Mouse (Mus musculus) hindbrain, embryonic 10.5 days (tissue): ENCODE data around the gene Ankib1. TPM values are rescaled to one million over a fixed set of nuclear protein-coding genes. Genes with fewer than 3 reads are reported as not detected.

Experiments
- DNase-seq: peaks from one replicate; pipeline ENCODE4 v3.0.0-alpha.2; 2017; ENCODE audit warnings: low spot score
- H3K27ac ChIP-seq: fragments of 300-500 bp; sonication (generic); 2 replicates; pipeline ENCODE4 v1.5.1; 2016; ENCODE audit warnings: mild to moderate bottlenecking, moderate library complexity
- H3K27me3 ChIP-seq: fragments of 300-500 bp; sonication (generic); 2 replicates; pipeline ENCODE4 v1.6.1; 2016; ENCODE audit warnings: mild to moderate bottlenecking; ENCODE audit not compliant: poor library complexity, insufficient read depth, severe bottlenecking
- H3K36me3 ChIP-seq: fragments of 300-500 bp; sonication (generic); 2 replicates; pipeline ENCODE4 v1.6.1; 2016; ENCODE audit warnings: mild to moderate bottlenecking, moderate library complexity
- H3K4me1 ChIP-seq: fragments of 300-500 bp; sonication (generic); replicated peaks from 2 replicates; pipeline ENCODE4 v1.6.1; 2016; ENCODE audit warnings: mild to moderate bottlenecking
- H3K4me3 ChIP-seq: fragments of 300-500 bp; sonication (generic); 2 replicates; pipeline ENCODE4 v1.5.1; 2016; ENCODE audit warnings: mild to moderate bottlenecking, moderate library complexity
- H3K9me3 ChIP-seq: fragments of 300-500 bp; sonication (generic); 2 replicates; pipeline ENCODE4 v1.6.1; 2016; ENCODE audit warnings: mild to moderate bottlenecking, moderate library complexity
- WGBS: fragments of 180-500 bp; shearing (Covaris S2); methylation state at CpG from one replicate; pipeline ENCODE4 v1.1.7; 2016; 5-methylcytosine and 5-hydroxymethylcytosine counted together
- polyA plus RNA-seq: library from polyadenylated mRNA; unstranded; fragments of >200 nt; fragmentation: Nextera tagmentation; extraction: Ambion mirVana; gene quantifications from 2 replicates; pipeline ENCODE4 v1.2.1, GENCODE M21; 2016

Gene Ankib1
- polyA plus RNA-seq, 1 experiment from 2014 or later: 13.1 TPM

- 0 out of 2 replicates have a peak, but pooled peaks cover 5% of the 10 kb centered on the region for H3K9me3 ChIP-seq
- no peak for DNase-seq
- no peak overlapping the region for H3K4me3 ChIP-seq
- peaks cover under 1% of the 10 kb centered on the region for H3K4me1 ChIP-seq
- 89% methylated on average over 5 of the region's 5 CpGs for WGBS
- H3K27ac ChIP-seq: no peak overlapping the region
- no peaks in the 10 kb centered on the region for H3K36me3 ChIP-seq
- H3K27me3 ChIP-seq: no peaks in the 10 kb centered on the region
These were observed 151.1 kb downstream of the Ankib1 start for GRCm38 (mm10) chr5:3651621-3652020.

- no peak within 1 kb of the TSS for H3K4me3 ChIP-seq
- no peaks in the 10 kb centered on the region for H3K27me3 ChIP-seq
- H3K4me1 ChIP-seq: peaks cover 8% of the 10 kb centered on the region
- 82% methylated on average over 6 of the region's 6 CpGs for WGBS
- DNase-seq: no peak
- 0 out of 2 replicates have a peak, but pooled peaks cover 5% of the 10 kb centered on the region for H3K9me3 ChIP-seq
- H3K36me3 ChIP-seq: no peaks in the 10 kb centered on the region
- H3K27ac ChIP-seq: no peak within 1 kb of the TSS
These were observed 151.8 kb downstream of the Ankib1 start, which contains the start of gene Tmbim7 for GRCm38 (mm10) chr5:3650881-3651280. TSS of gene Tmbim7 (plus strand) at chr5:3651181.

- no peak for DNase-seq
- H3K4me1 ChIP-seq: peaks cover 14% of the 10 kb centered on the region
- 0 out of 2 replicates have a peak, but pooled peaks cover 5% of the 10 kb centered on the region for H3K9me3 ChIP-seq
- H3K27ac ChIP-seq: no peak overlapping the region
- H3K4me3 ChIP-seq: no peak overlapping the region
- H3K27me3 ChIP-seq: no peaks in the 10 kb centered on the region
- 75% methylated on average over 4 of the region's 4 CpGs for WGBS
- peaks cover 16% of the 10 kb centered on the region for H3K36me3 ChIP-seq
These were observed 153.9 kb downstream of the Ankib1 start for GRCm38 (mm10) chr5:3648849-3649210.

GRCm38 (mm10) chr5:3648206-3648848, 154.4 kb downstream of the Ankib1 start:
- Histone ChIP-seq H3K4me1 (peaks cover 14% of the 10 kb centered on the region), H3K27ac (no peak overlapping the region; the same call in 1 of the 2 replicates), H3K9me3 (0 out of 2 replicates have a peak, but pooled peaks cover 5% of the 10 kb centered on the region), H3K36me3 (peaks cover 21% of the 10 kb centered on the region), H3K27me3 (no peaks in the 10 kb centered on the region), H3K4me3 (peak overlapping the region; percentile 91)
- 60% methylated on average over 4 of the region's 4 CpGs for WGBS
- no peak for DNase-seq

GRCm38 (mm10) chr5:3647708-3648121, 155.0 kb downstream of the Ankib1 start:
- peaks cover 14% of the 10 kb centered on the region for H3K4me1 ChIP-seq
- WGBS: under 1% methylated on average over 45 of the region's 46 CpGs
- H3K4me3 ChIP-seq: peak overlapping the region; percentile 91
- 0 out of 2 replicates have a peak, but pooled peaks cover 5% of the 10 kb centered on the region for H3K9me3 ChIP-seq
- H3K27me3 ChIP-seq: no peaks in the 10 kb centered on the region
- DNase-seq: peak; percentile 93
- H3K27ac ChIP-seq: peak overlapping the region; percentile 95
- H3K36me3 ChIP-seq: peaks cover 27% of the 10 kb centered on the region

GRCm38 (mm10) chr5:3646991-3647707, 155.6 kb downstream of the Ankib1 start:
- DNase-seq: no peak
- H3K27me3 ChIP-seq: no peaks in the 10 kb centered on the region
- peak overlapping the region; percentile 91 for H3K4me3 ChIP-seq
- H3K27ac ChIP-seq: peak overlapping the region; percentile 95
- H3K36me3 ChIP-seq: peaks cover 33% of the 10 kb centered on the region
- under 1% methylated on average over 59 of the region's 60 CpGs for WGBS
- H3K9me3 ChIP-seq: 0 out of 2 replicates have a peak, but pooled peaks cover 5% of the 10 kb centered on the region
- H3K4me1 ChIP-seq: peaks cover 14% of the 10 kb centered on the region

- Histone ChIP-seq H3K27me3 (no peaks in the 10 kb centered on the region), H3K36me3 (peaks cover 39% of the 10 kb centered on the region), H3K4me3 (peak overlapping the region; percentile 91), H3K27ac (peak overlapping the region; percentile 95), H3K9me3 (0 out of 2 replicates have a peak, but pooled peaks cover 5% of the 10 kb centered on the region), H3K4me1 (peaks cover 14% of the 10 kb centered on the region)
- 33% methylated on average over 6 of the region's 6 CpGs for whole genome bisulfite sequencing
- DNase-seq: no peak
These were observed 156.2 kb downstream of the Ankib1 start for GRCm38 (mm10) chr5:3646539-3646938.

GRCm38 (mm10) chr5:3645326-3645725, 157.4 kb downstream of the Ankib1 start:
- H3K4me3 ChIP-seq: no peak overlapping the region
- 91% methylated on average over 6 of the region's 6 CpGs for WGBS
- peaks cover 51% of the 10 kb centered on the region for H3K36me3 ChIP-seq
- no peak for DNase-seq
- H3K9me3 ChIP-seq: 0 out of 2 replicates have a peak, but pooled peaks cover 5% of the 10 kb centered on the region
- no peaks in the 10 kb centered on the region for H3K27me3 ChIP-seq
- no peak overlapping the region for H3K27ac ChIP-seq
- H3K4me1 ChIP-seq: peaks cover 14% of the 10 kb centered on the region

GRCm38 (mm10) chr5:3644621-3645020, 158.1 kb downstream of the Ankib1 start:
- Histone ChIP-seq H3K36me3 (peaks cover 58% of the 10 kb centered on the region), H3K4me3 (no peak overlapping the region), H3K27ac (no peak overlapping the region), H3K9me3 (0 out of 2 replicates have a peak, but pooled peaks cover 5% of the 10 kb centered on the region), H3K27me3 (no peaks in the 10 kb centered on the region), H3K4me1 (peaks cover 14% of the 10 kb centered on the region)
- no peak for DNase-seq
- WGBS: 96% methylated on average over 6 of the region's 6 CpGs

Other genes with a start within 250 kb of the Ankib1 start
- gene 1700109H08Rik, start 231.4 kb downstream of the Ankib1 start, polyA plus RNA-seq: 2.7 and 4.0 TPM in 2 replicates
- gene Pex1, start 206.9 kb downstream of the Ankib1 start, polyA plus RNA-seq: 16.9 and 17.2 TPM in 2 replicates
- gene Rbm48, start 206.3 kb downstream of the Ankib1 start, polyA plus RNA-seq: 11.1 and 14.3 TPM in 2 replicates
- gene Tmbim7, start 151.7 kb downstream of the Ankib1 start, polyA plus RNA-seq: not detected in 2 replicates
- gene Gatad1, start 145.7 kb downstream of the Ankib1 start, polyA plus RNA-seq: 76.4 and 78.7 TPM in 2 replicates
- 58.4 and 62.4 TPM in 2 replicates for gene Krit1, start 259 bp upstream of the Ankib1 start, polyA plus RNA-seq
- gene Lrrd1, start 42.2 kb upstream of the Ankib1 start, polyA plus RNA-seq: 0.08 TPM in 1 of 2 replicates, not detected in the other
- 7.9 and 8.6 TPM in 2 replicates for gene Mterf1a, start 91.0 kb upstream of the Ankib1 start, polyA plus RNA-seq
- 122 and 125 TPM in 2 replicates for gene Akap9, start 125.1 kb upstream of the Ankib1 start, polyA plus RNA-seq